Mouse (Mus musculus) brain, embryonic 14.5 days (tissue): ENCODE measurements around the gene Palld. TPM values are rescaled to one million over a fixed set of nuclear protein-coding genes. Genes with fewer than 3 reads are reported as not detected.

ENCODE experiments used
- DNase-seq: peaks from one replicate; pipeline ENCODE4 v3.0.0-alpha.2; 2011; ENCODE audit warnings: low read depth
- CTCF ChIP-seq: fragments of 200-500 bp; IDR thresholded peaks from 2 replicates; pipeline ENCODE4 v1.5.1; 2012; ENCODE audit warnings: inconsistent platforms, mild to moderate bottlenecking, moderate library complexity, borderline replicate concordance; ENCODE audit not compliant: insufficient read depth, insufficient read length; ENCODE audit errors: extremely low read depth
- POLR2A ChIP-seq: fragments of 200-500 bp; IDR thresholded peaks from 2 replicates; pipeline ENCODE4 v1.6.1; 2012; ENCODE audit warnings: mild to moderate bottlenecking, inconsistent platforms, borderline replicate concordance; ENCODE audit not compliant: poor library complexity, insufficient read depth, insufficient read length, severe bottlenecking; ENCODE audit errors: extremely low read depth
- polyA plus RNA-seq: library from polyadenylated mRNA; depleted of rRNA; stranded (reverse); fragments of >200 nt; gene quantifications from 2 replicates; pipeline ENCODE4 v1.2.3, GENCODE M21; 2012

Gene Palld
- polyA plus RNA-seq, 1 experiment = 16.4 TPM

- DNase-seq = peak; percentile 86
- TF ChIP-seq POLR2A = peak; percentile 30; the same call in 1 of the 2 replicates
- TF ChIP-seq CTCF = no peak
Measured at GRCm38 (mm10) chr8:61515110-61515930, 387.2 kb downstream of the Palld start.

GRCm38 (mm10) chr8:61502277-61502676, 400.2 kb downstream of the Palld start:
- no peak for DNase-seq
- no peak for TF ChIP-seq POLR2A
- no peak for TF ChIP-seq CTCF

- no peak for TF ChIP-seq CTCF
- TF ChIP-seq POLR2A = no peak
- DNase-seq = peak; percentile 29
Measured at GRCm38 (mm10) chr8:61500914-61501313, 401.6 kb downstream of the Palld start.

GRCm38 (mm10) chr8:61499035-61499434, 403.5 kb downstream of the Palld start:
- TF ChIP-seq POLR2A (no peak), CTCF (peak; percentile 51; the same call in 1 of the 2 replicates)

GRCm38 (mm10) chr8:61497110-61497509, 405.4 kb downstream of the Palld start:
- DNase-seq = no peak
- no peak for TF ChIP-seq CTCF
- TF ChIP-seq POLR2A = no peak

More at GRCm38 (mm10) chr8:61499035-61499434, 403.5 kb downstream of the Palld start:
- peak; percentile 73 for DNase-seq

- DNase-seq = no peak
- TF ChIP-seq POLR2A = no peak
- TF ChIP-seq CTCF = no peak
Measured at GRCm38 (mm10) chr8:61488631-61489030, 413.9 kb downstream of the Palld start.

- TF ChIP-seq POLR2A (no peak), CTCF (no peak)
- DNase-seq = peak; percentile 99
Measured at GRCm38 (mm10) chr8:61487597-61488156, 414.8 kb downstream of the Palld start, which contains the start of gene Cbr4. Gene Cbr4, plus strand, starts transcription at chr8:61487734.

- TF ChIP-seq POLR2A = no peak
- no peak for TF ChIP-seq CTCF
- no peak for DNase-seq
Measured at GRCm38 (mm10) chr8:61486923-61487529, 415.5 kb downstream of the Palld start.

GRCm38 (mm10) chr8:61480260-61480967, 422.1 kb downstream of the Palld start:
- DNase-seq = no peak

GRCm38 (mm10) chr8:61479506-61480214, 422.8 kb downstream of the Palld start:
- peak; percentile 72 for DNase-seq
- no peak for TF ChIP-seq POLR2A
- TF ChIP-seq CTCF = peak; percentile 68

More at GRCm38 (mm10) chr8:61480260-61480967, 422.1 kb downstream of the Palld start:
- TF ChIP-seq CTCF = no peak
- no peak for TF ChIP-seq POLR2A
